ENCODE assay signal across 9 mouse cellular contexts in the genomic region with DNA sequence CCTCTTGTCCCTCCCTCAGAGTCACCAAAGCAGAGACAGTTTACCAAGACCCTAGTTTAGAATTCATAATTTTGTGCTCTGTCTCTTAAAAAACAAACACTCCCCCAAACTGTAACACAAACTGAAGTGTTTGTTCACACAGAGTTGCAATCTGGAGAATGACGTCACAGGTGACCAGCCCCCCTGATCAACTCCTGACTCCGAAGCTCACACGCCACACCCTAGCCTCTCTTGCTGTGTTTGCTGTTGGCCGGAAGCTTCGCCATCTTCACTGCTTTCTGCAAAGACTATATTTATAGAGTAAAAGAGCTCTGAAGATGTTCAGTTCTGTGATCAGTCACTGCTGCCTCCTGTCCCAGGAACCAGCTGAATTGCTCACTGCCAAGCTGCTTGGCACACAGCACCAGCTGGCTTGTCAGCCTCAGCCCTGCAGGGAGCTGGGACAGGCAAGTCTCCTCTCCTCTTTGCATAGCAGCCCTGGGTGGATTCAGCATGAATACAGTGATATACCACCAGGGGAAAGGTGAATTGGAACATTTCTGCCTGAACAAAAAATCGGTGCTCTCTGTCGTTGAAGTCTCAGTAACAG. TPM values are rescaled to one million over a fixed set of nuclear protein-coding genes. Genes with fewer than 3 reads are reported as not detected.
DNase-seq lines count a peak whose midpoint lies in the region; ATAC-seq and TF ChIP-seq lines count a peak whose summit lies in the region.
"Had no signal": no experiment of that assay in that cellular context is flagged by ENCODE, and none has a peak within 500 bp of the region (broad histone marks: within the 10 kb centered on the region; RNA-seq: fewer than 3 reads in every experiment).

No protein-coding gene starts in this region.

- H3K9me3 ChIP-seq in liver, postnatal 0 days (ENCODE audit: low read length): no peaks in the 10 kb centered on the region
- H3K9me3 ChIP-seq in intestine, postnatal 0 days (ENCODE audit: control insufficient read depth): no peaks in the 10 kb centered on the region
- no peaks in the 10 kb centered on the region for H3K9me3 ChIP-seq in liver, embryonic 12.5 days (replicated peaks)
- H3K9me3 ChIP-seq: embryonic facial prominence, embryonic 12.5 days had no signal

- peak; percentile 79 for DNase-seq in liver, adult 2 months (ENCODE audit: extremely low read depth, low read depth, low spot score)
- no peak for DNase-seq in liver, postnatal 0 days
- peak; percentile 27 to 61 for DNase-seq in cerebellum, postnatal 4 days (ENCODE audit: low spot score in 2 of 2)
- peak; percentile 20 to 70 for DNase-seq in left cerebral cortex, adult 9 months (ENCODE audit: low spot score in 2 of 2)
- DNase-seq in right cerebral cortex, postnatal 36 days (ENCODE audit: low spot score in 2 of 2): peak; percentile 57 to 68
- no peak for DNase-seq in spleen, postnatal 10 days (ENCODE audit: low spot score in 2 of 2)

- H3K36me3 ChIP-seq in liver, adult 2 months (ENCODE audit: control insufficient read depth, insufficient read depth, low read length): no peaks in the 10 kb centered on the region
- H3K36me3 ChIP-seq in liver, postnatal 0 days (replicated peaks; ENCODE audit: insufficient read depth, low read length): no peaks in the 10 kb centered on the region
- H3K36me3 ChIP-seq in intestine, postnatal 0 days (ENCODE audit: control insufficient read depth, insufficient read depth): no peaks in the 10 kb centered on the region
- H3K36me3 ChIP-seq in liver, embryonic 12.5 days: no peaks in the 10 kb centered on the region
- H3K36me3 ChIP-seq: embryonic facial prominence, embryonic 12.5 days had no signal

- ATAC-seq in liver, postnatal 0 days: no peak
- no peak for ATAC-seq in intestine, postnatal 0 days
- ATAC-seq in liver, embryonic 12.5 days: no peak

- no peaks in the 10 kb centered on the region for H3K79me2 ChIP-seq in liver, adult 2 months (ENCODE audit: control insufficient read depth, insufficient read depth, low read length)

- peaks cover 18% of the 10 kb centered on the region for H3K4me1 ChIP-seq in liver, adult 2 months (ENCODE audit: control insufficient read depth, insufficient read depth, low read length)
- H3K4me1 ChIP-seq in liver, postnatal 0 days (ENCODE audit: insufficient read depth): peaks cover 2% of the 10 kb centered on the region; the same call in 1 of the 2 replicates
- H3K4me1 ChIP-seq in intestine, postnatal 0 days (replicated peaks; ENCODE audit: control insufficient read depth, insufficient read depth, low read length): no peaks in the 10 kb centered on the region
- no peaks in the 10 kb centered on the region for H3K4me1 ChIP-seq in liver, embryonic 12.5 days
- H3K4me1 ChIP-seq: embryonic facial prominence, embryonic 12.5 days had no signal

- no peak overlapping the region for H3K4me2 ChIP-seq in liver, postnatal 0 days (ENCODE audit: low read depth, low read length)
- no peak overlapping the region for H3K4me2 ChIP-seq in intestine, postnatal 0 days (replicated peaks; ENCODE audit: low read depth)
- H3K4me2 ChIP-seq in liver, embryonic 12.5 days: no peak overlapping the region
- H3K4me2 ChIP-seq: embryonic facial prominence, embryonic 12.5 days had no signal

- H3K4me3 ChIP-seq in liver, adult 2 months (ENCODE audit: insufficient read depth, low read depth, low read length): no peak overlapping the region
- H3K4me3 ChIP-seq in liver, postnatal 0 days (ENCODE audit: low read depth, low read length): no peak overlapping the region
- H3K4me3 ChIP-seq in intestine, postnatal 0 days (ENCODE audit: low read depth, low read length): no peak overlapping the region
- no peak overlapping the region for H3K4me3 ChIP-seq in liver, embryonic 12.5 days
- H3K4me3 ChIP-seq: embryonic facial prominence, embryonic 12.5 days had no signal

- 27% methylated on average over 7 of the region's 7 CpGs for WGBS in liver, adult 2 months
- 64% methylated on average over 7 of the region's 7 CpGs for WGBS in liver, postnatal 0 days (ENCODE audit: insufficient replicate concordance)
- 52% methylated on average over 7 of the region's 7 CpGs for WGBS in intestine, postnatal 0 days
- WGBS in liver, embryonic 12.5 days (ENCODE audit: insufficient replicate concordance): 72% methylated on average over 7 of the region's 7 CpGs

- TF ChIP-seq CTCF in liver, adult 2 months (IDR thresholded peaks at IDR 0.05; ENCODE audit: low read depth, low read length): 0 out of 2 replicates have a peak, but pooled peaks have one; percentile 8
- TF ChIP-seq CTCF in liver, postnatal 0 days (IDR thresholded peaks at IDR 0.05; ENCODE audit: low read depth): no peak
- TF ChIP-seq CTCF in intestine, postnatal 0 days (IDR thresholded peaks at IDR 0.05; ENCODE audit: low read depth): no peak

- peak overlapping the region; percentile 59 for H3K27ac ChIP-seq in liver, adult 2 months (replicated peaks; ENCODE audit: insufficient read depth, low read depth, low read length)
- H3K27ac ChIP-seq in liver, postnatal 0 days (ENCODE audit: low read depth): no peak overlapping the region
- no peak overlapping the region for H3K27ac ChIP-seq in intestine, postnatal 0 days (ENCODE audit: low read depth, low read length)
- H3K27ac ChIP-seq in liver, embryonic 12.5 days: no peak overlapping the region
- H3K27ac ChIP-seq: embryonic facial prominence, embryonic 12.5 days had no signal

- H3K27me3 ChIP-seq in liver, adult 2 months (ENCODE audit: control insufficient read depth, insufficient read depth, low read length): no peaks in the 10 kb centered on the region
- no peaks in the 10 kb centered on the region for H3K27me3 ChIP-seq in liver, postnatal 0 days (ENCODE audit: insufficient read depth, low read length)
- no peaks in the 10 kb centered on the region for H3K27me3 ChIP-seq in intestine, postnatal 0 days (replicated peaks; ENCODE audit: control insufficient read depth, insufficient read depth, low read length)
- H3K27me3 ChIP-seq in liver, embryonic 12.5 days (replicated peaks): 0 out of 2 replicates have a peak, but pooled peaks cover 3% of the 10 kb centered on the region

- TF ChIP-seq EP300 in liver, postnatal 0 days (IDR thresholded peaks at IDR 0.05; ENCODE audit: low read depth): no peak

- H3K9ac ChIP-seq in liver, adult 2 months (ENCODE audit: low read depth, low read length): no peak overlapping the region
- H3K9ac ChIP-seq in liver, postnatal 0 days (replicated peaks): no peak overlapping the region
- no peak overlapping the region for H3K9ac ChIP-seq in intestine, postnatal 0 days (ENCODE audit: low read depth, low read length)
- H3K9ac ChIP-seq in liver, embryonic 12.5 days: no peak overlapping the region
- H3K9ac ChIP-seq: embryonic facial prominence, embryonic 12.5 days had no signal

- TF ChIP-seq POLR2A in liver, adult 2 months (IDR thresholded peaks at IDR 0.05; ENCODE audit: extremely low read depth, insufficient read depth, low read length): no peak

RNA-seq across cellular contexts. Expression of a gene that starts 57.3 kb away (rescaled TPM):
- 1.4 and 2.7 TPM in 2 replicates for total RNA-seq in liver, adult 2 months (2014; rRNA removed)
- polyA plus RNA-seq in liver, adult 2 months (2012; rRNA removed): 0.34 and 0.36 TPM in 2 replicates
- polyA plus RNA-seq in liver, postnatal 0 days (2015; fragmentation: Nextera tagmentation; extraction: Ambion mirVana): 1.9 and 2.1 TPM in 2 replicates
- polyA plus RNA-seq in intestine, postnatal 0 days (2015; fragmentation: Nextera tagmentation; extraction: Ambion mirVana): 12.0 and 12.6 TPM in 2 replicates
- polyA plus RNA-seq in liver, embryonic 12.5 days (2016; fragmentation: Nextera tagmentation; extraction: Ambion mirVana): 2.8 and 3.4 TPM in 2 replicates

Comparison
In these comparisons a context has a peak if more than half of its experiments do, and no peak if none do; other contexts are left out.
1. DNase-seq: peak in liver, adult 2 months (single experiment), cerebellum, postnatal 4 days (2 of 2), left cerebral cortex, adult 9 months (2 of 2) and right cerebral cortex, postnatal 36 days (2 of 2); none in liver, postnatal 0 days (single experiment) and spleen, postnatal 10 days (0 of 2).